Mouse (Mus musculus): ENCODE data around the gene Pgpep1l. TPM values are rescaled to one million over a fixed set of nuclear protein-coding genes. Genes with fewer than 3 reads are reported as not detected.

The Pgpep1l gene
- polyA plus RNA-seq, 1 experiment from 2014 or later = not detected

GRCm38 (mm10) chr7:68259523-68260081 lies 4.4 kb downstream of the Pgpep1l start:
- WGBS = 54% methylated on average over 6 of the region's 6 CpGs
- Histone ChIP-seq H3K9ac (ENCODE audit: low read depth, low read length) (no peak overlapping the region), H3K9me3 (ENCODE audit: control insufficient read depth, low read length) (no peaks in the 10 kb centered on the region), H3K27me3 (replicated peaks; ENCODE audit: control insufficient read depth, insufficient read depth, low read length) (peaks cover 10% of the 10 kb centered on the region), H3K4me3 (ENCODE audit: low read depth, low read length) (no peak overlapping the region), H3K27ac (ENCODE audit: low read depth, low read length) (no peak overlapping the region), H3K4me2 (no peak overlapping the region), H3K4me1 (replicated peaks; ENCODE audit: control insufficient read depth, insufficient read depth, low read length) (no peaks in the 10 kb centered on the region; the same call in 1 of the 2 replicates), H3K36me3 (ENCODE audit: control insufficient read depth, insufficient read depth, low read length) (no peaks in the 10 kb centered on the region)
- no peak for ATAC-seq (replicated peaks; ENCODE audit: low FRiP score)
- no peak for DNase-seq (ENCODE audit: low spot score)

- Histone ChIP-seq H3K36me3 (ENCODE audit: control insufficient read depth, insufficient read depth, low read length) (no peaks in the 10 kb centered on the region), H3K27ac (ENCODE audit: low read depth, low read length) (no peak overlapping the region), H3K27me3 (replicated peaks; ENCODE audit: control insufficient read depth, insufficient read depth, low read length) (0 out of 2 replicates have a peak, but pooled peaks cover under 1% of the 10 kb centered on the region), H3K9ac (ENCODE audit: low read depth, low read length) (no peak overlapping the region), H3K4me1 (replicated peaks; ENCODE audit: control insufficient read depth, insufficient read depth, low read length) (no peaks in the 10 kb centered on the region), H3K4me2 (no peak overlapping the region), H3K4me3 (ENCODE audit: low read depth, low read length) (no peak overlapping the region), H3K9me3 (ENCODE audit: control insufficient read depth, low read length) (no peaks in the 10 kb centered on the region)
- no peak for DNase-seq (ENCODE audit: low spot score)
- no peak for ATAC-seq (replicated peaks; ENCODE audit: low FRiP score)
- WGBS = 70% methylated on average over 17 of the region's 17 CpGs
These were observed 5.5 kb downstream of the Pgpep1l start for GRCm38 (mm10) chr7:68258326-68259150.

- no peak overlapping the region for H3K27ac ChIP-seq (ENCODE audit: low read depth, low read length)
- 72% methylated on average over 2 of the region's 2 CpGs for WGBS
- no peak for ATAC-seq (replicated peaks; ENCODE audit: low FRiP score)
These were observed 6.3 kb downstream of the Pgpep1l start for GRCm38 (mm10) chr7:68257767-68258166.

GRCm38 (mm10) chr7:68250902-68251301 lies 13.1 kb downstream of the Pgpep1l start:
- Histone ChIP-seq H3K36me3 (ENCODE audit: control insufficient read depth, insufficient read depth, low read length) (no peaks in the 10 kb centered on the region), H3K4me2 (no peak overlapping the region), H3K9ac (ENCODE audit: low read depth, low read length) (no peak overlapping the region), H3K9me3 (ENCODE audit: control insufficient read depth, low read length) (no peaks in the 10 kb centered on the region), H3K4me3 (ENCODE audit: low read depth, low read length) (no peak overlapping the region), H3K4me1 (replicated peaks; ENCODE audit: control insufficient read depth, insufficient read depth, low read length) (no peaks in the 10 kb centered on the region), H3K27me3 (replicated peaks; ENCODE audit: control insufficient read depth, insufficient read depth, low read length) (no peaks in the 10 kb centered on the region), H3K27ac (ENCODE audit: low read depth, low read length) (no peak overlapping the region)
- DNase-seq (ENCODE audit: low spot score) (no peak), ATAC-seq (replicated peaks; ENCODE audit: low FRiP score) (no peak)
- 83% methylated on average over 3 of the region's 3 CpGs for WGBS

More at GRCm38 (mm10) chr7:68257767-68258166, 6.3 kb downstream of the Pgpep1l start:
- Histone ChIP-seq H3K4me3 (ENCODE audit: low read depth, low read length) (no peak overlapping the region), H3K9ac (ENCODE audit: low read depth, low read length) (no peak overlapping the region), H3K36me3 (ENCODE audit: control insufficient read depth, insufficient read depth, low read length) (no peaks in the 10 kb centered on the region), H3K4me2 (no peak overlapping the region), H3K4me1 (replicated peaks; ENCODE audit: control insufficient read depth, insufficient read depth, low read length) (no peaks in the 10 kb centered on the region), H3K27me3 (replicated peaks; ENCODE audit: control insufficient read depth, insufficient read depth, low read length) (no peaks in the 10 kb centered on the region), H3K9me3 (ENCODE audit: control insufficient read depth, low read length) (no peaks in the 10 kb centered on the region)
- no peak for DNase-seq (ENCODE audit: low spot score)

- H3K9ac ChIP-seq (ENCODE audit: low read depth, low read length) = no peak overlapping the region
- H3K36me3 ChIP-seq (ENCODE audit: control insufficient read depth, insufficient read depth, low read length) = no peaks in the 10 kb centered on the region
- no peaks in the 10 kb centered on the region for H3K4me1 ChIP-seq (replicated peaks; ENCODE audit: control insufficient read depth, insufficient read depth, low read length)
- H3K9me3 ChIP-seq (ENCODE audit: control insufficient read depth, low read length) = no peaks in the 10 kb centered on the region
- ATAC-seq (replicated peaks; ENCODE audit: low FRiP score) (no peak), DNase-seq (ENCODE audit: low spot score) (no peak)
- H3K27ac ChIP-seq (ENCODE audit: low read depth, low read length) = no peak overlapping the region
- no peaks in the 10 kb centered on the region for H3K27me3 ChIP-seq (replicated peaks; ENCODE audit: control insufficient read depth, insufficient read depth, low read length)
- WGBS = 76% methylated on average over 1 of the region's 1 CpGs
- H3K4me3 ChIP-seq (ENCODE audit: low read depth, low read length) = no peak overlapping the region
- no peak overlapping the region for H3K4me2 ChIP-seq
These were observed 13.6 kb downstream of the Pgpep1l start for GRCm38 (mm10) chr7:68250411-68250810.

GRCm38 (mm10) chr7:68246249-68246648 lies 17.8 kb downstream of the Pgpep1l start:
- Histone ChIP-seq H3K9ac (ENCODE audit: low read depth, low read length) (no peak overlapping the region), H3K27ac (ENCODE audit: low read depth, low read length) (no peak overlapping the region), H3K4me1 (replicated peaks; ENCODE audit: control insufficient read depth, insufficient read depth, low read length) (no peaks in the 10 kb centered on the region), H3K9me3 (ENCODE audit: control insufficient read depth, low read length) (no peaks in the 10 kb centered on the region), H3K27me3 (replicated peaks; ENCODE audit: control insufficient read depth, insufficient read depth, low read length) (no peaks in the 10 kb centered on the region), H3K4me2 (no peak overlapping the region), H3K36me3 (ENCODE audit: control insufficient read depth, insufficient read depth, low read length) (no peaks in the 10 kb centered on the region), H3K4me3 (ENCODE audit: low read depth, low read length) (no peak overlapping the region)
- ATAC-seq (replicated peaks; ENCODE audit: low FRiP score) = no peak
- 78% methylated on average over 8 of the region's 8 CpGs for WGBS
- no peak for DNase-seq (ENCODE audit: low spot score)

GRCm38 (mm10) chr7:68245681-68246080 lies 18.4 kb downstream of the Pgpep1l start:
- H3K36me3 ChIP-seq (ENCODE audit: control insufficient read depth, insufficient read depth, low read length) = no peaks in the 10 kb centered on the region
- no peak overlapping the region for H3K27ac ChIP-seq (ENCODE audit: low read depth, low read length)
- no peak for ATAC-seq (replicated peaks; ENCODE audit: low FRiP score)
- no peak for DNase-seq (ENCODE audit: low spot score)
- no peak overlapping the region for H3K4me3 ChIP-seq (ENCODE audit: low read depth, low read length)
- H3K9me3 ChIP-seq (ENCODE audit: control insufficient read depth, low read length) = no peaks in the 10 kb centered on the region
- no peaks in the 10 kb centered on the region for H3K4me1 ChIP-seq (replicated peaks; ENCODE audit: control insufficient read depth, insufficient read depth, low read length)
- no peaks in the 10 kb centered on the region for H3K27me3 ChIP-seq (replicated peaks; ENCODE audit: control insufficient read depth, insufficient read depth, low read length)
- H3K4me2 ChIP-seq = no peak overlapping the region
- H3K9ac ChIP-seq (ENCODE audit: low read depth, low read length) = no peak overlapping the region
- 45% methylated on average over 4 of the region's 4 CpGs for WGBS

GRCm38 (mm10) chr7:68241205-68241604 lies 22.8 kb downstream of the Pgpep1l start:
- 84% methylated on average over 9 of the region's 9 CpGs for WGBS
- Histone ChIP-seq H3K9ac (ENCODE audit: low read depth, low read length) (no peak overlapping the region), H3K9me3 (ENCODE audit: control insufficient read depth, low read length) (no peaks in the 10 kb centered on the region), H3K4me3 (ENCODE audit: low read depth, low read length) (no peak overlapping the region), H3K27ac (ENCODE audit: low read depth, low read length) (no peak overlapping the region), H3K4me2 (no peak overlapping the region), H3K36me3 (ENCODE audit: control insufficient read depth, insufficient read depth, low read length) (no peaks in the 10 kb centered on the region), H3K4me1 (replicated peaks; ENCODE audit: control insufficient read depth, insufficient read depth, low read length) (no peaks in the 10 kb centered on the region), H3K27me3 (replicated peaks; ENCODE audit: control insufficient read depth, insufficient read depth, low read length) (no peaks in the 10 kb centered on the region)
- DNase-seq (ENCODE audit: low spot score) = no peak
- ATAC-seq (replicated peaks; ENCODE audit: low FRiP score) = no peak
